Mouse (Mus musculus): ENCODE data around the gene Tmem131l. TPM values are rescaled to one million over a fixed set of nuclear protein-coding genes. Genes with fewer than 3 reads are reported as not detected.

Gene Tmem131l
- total and polyA plus RNA-seq, 3 experiments, result 9.6 to 39.6 TPM; not detected in 1

DNA sequence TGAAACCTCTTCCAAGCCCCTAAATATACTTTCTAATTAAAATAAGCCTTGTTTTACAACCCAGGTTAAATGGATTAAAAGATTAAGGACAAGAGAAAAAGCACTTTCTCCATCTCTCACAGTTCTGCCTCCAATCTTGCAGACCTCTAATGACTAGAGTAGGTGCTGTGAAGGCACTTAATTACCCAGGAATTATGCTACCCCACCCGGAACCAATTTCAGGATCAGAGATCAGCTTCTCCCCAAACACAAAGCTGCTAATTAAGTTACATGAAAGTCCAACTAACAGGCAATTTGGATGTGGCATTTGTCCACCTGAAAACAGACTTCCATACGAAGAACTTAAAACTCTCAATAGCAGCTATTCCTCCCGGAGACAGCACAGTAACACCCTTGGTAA, 19.4 kb downstream of the Tmem131l start:
- no peak overlapping the region for H3K4me3 ChIP-seq (ENCODE audit: control insufficient read depth in 1 of 2, insufficient read depth in 1 of 2, low read depth in 2 of 2, low read length in 2 of 2)
- H3K36me3 ChIP-seq (ENCODE audit: control insufficient read depth in 1 of 2, insufficient read depth in 2 of 2, low read length in 2 of 2), result peaks cover 7 to 9% of the 10 kb centered on the region in 2 experiments; a peak in 3 of 4 replicates
- H3K27me3 ChIP-seq (ENCODE audit: control insufficient read depth in 1 of 2, insufficient read depth in 2 of 2, low read length in 2 of 2), result no peaks in the 10 kb centered on the region
- no peaks in the 10 kb centered on the region for H3K9me3 ChIP-seq (replicated peaks; ENCODE audit: insufficient read depth, low read length)
- no peak for DNase-seq (ENCODE audit: low read depth, low spot score)
- no peak overlapping the region for H3K27ac ChIP-seq (ENCODE audit: control insufficient read depth, low read depth, low read length)
- no peak overlapping the region for H3K9ac ChIP-seq (ENCODE audit: control insufficient read depth, low read depth, low read length, poor library complexity, severe bottlenecking)
- peaks cover 6 to 16% of the 10 kb centered on the region in 2 experiments for H3K4me1 ChIP-seq (ENCODE audit: control insufficient read depth in 1 of 2, insufficient read depth in 2 of 2, low read length in 2 of 2)
- H3K79me2 ChIP-seq (ENCODE audit: control insufficient read depth, insufficient read depth, low read length, poor library complexity), result peaks cover 1% of the 10 kb centered on the region; the same call in 1 of the 2 replicates
- no peak for TF ChIP-seq CHD1 (IDR thresholded peaks at IDR 0.05; ENCODE audit: low read depth, low read length)
- no peak for TF ChIP-seq TAL1 (IDR thresholded peaks at IDR 0.05; ENCODE audit: low read length)
- TF ChIP-seq CTCF (IDR thresholded peaks at IDR 0.05 in 2 of 3, conservative IDR thresholded peaks at IDR 0.05 in 1 of 3; ENCODE audit: control insufficient read depth in 1 of 3, insufficient read depth in 1 of 3, low read depth in 2 of 3, low read length in 3 of 3, poor library complexity in 1 of 3, severe bottlenecking in 1 of 3), result no peak
- no peak for TF ChIP-seq SIN3A (IDR thresholded peaks at IDR 0.05; ENCODE audit: low read length)
- no peak for TF ChIP-seq ZMIZ1 (IDR thresholded peaks at IDR 0.05; ENCODE audit: low read depth, low read length)
- no peak for TF ChIP-seq ZKSCAN1 (IDR thresholded peaks at IDR 0.05; ENCODE audit: low read depth, low read length)
- no peak for TF ChIP-seq MYB (IDR thresholded peaks at IDR 0.05; ENCODE audit: low read depth, low read length)
- TF ChIP-seq GABPA (IDR thresholded peaks at IDR 0.05; ENCODE audit: low read depth, low read length), result no peak

DNA sequence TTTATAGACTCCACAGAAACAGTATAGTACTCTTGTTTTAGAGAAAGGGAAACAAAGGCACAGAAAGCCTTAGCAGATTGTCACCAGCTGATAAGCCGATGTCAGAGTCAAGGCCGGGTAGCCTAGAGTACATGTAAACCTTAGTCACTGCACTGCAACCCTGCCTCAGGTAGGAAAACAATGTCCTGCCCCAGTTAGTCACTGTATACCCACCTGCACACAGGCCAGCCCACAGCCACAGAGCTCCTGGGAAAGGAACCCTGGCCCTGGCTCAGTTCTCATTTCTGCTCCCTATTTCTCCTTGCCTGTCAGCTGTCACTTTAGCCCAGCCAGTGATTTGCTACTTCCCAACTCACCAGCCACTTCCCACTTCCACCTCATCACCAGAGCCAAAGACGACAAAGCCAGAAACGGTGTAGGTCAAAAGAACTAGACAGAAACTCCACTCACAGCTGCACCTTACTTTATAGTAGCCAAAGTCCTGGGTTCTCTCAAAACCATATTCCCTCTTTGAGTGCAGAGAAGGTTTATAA, 24.4 kb downstream of the Tmem131l start:
- no peak overlapping the region for H3K27ac ChIP-seq (ENCODE audit: control insufficient read depth, low read depth, low read length)
- H3K27me3 ChIP-seq (ENCODE audit: control insufficient read depth in 1 of 2, insufficient read depth in 2 of 2, low read length in 2 of 2), result no peaks in the 10 kb centered on the region
- H3K4me3 ChIP-seq (ENCODE audit: control insufficient read depth in 1 of 2, insufficient read depth in 1 of 2, low read depth in 2 of 2, low read length in 2 of 2), result no peak overlapping the region
- no peaks in the 10 kb centered on the region; a peak in 1 of 4 replicates for H3K36me3 ChIP-seq (ENCODE audit: control insufficient read depth in 1 of 2, insufficient read depth in 2 of 2, low read length in 2 of 2)
- H3K4me1 ChIP-seq (ENCODE audit: control insufficient read depth in 1 of 2, insufficient read depth in 2 of 2, low read length in 2 of 2), result no peaks in the 10 kb centered on the region
- no peak overlapping the region for H3K9ac ChIP-seq (ENCODE audit: control insufficient read depth, low read depth, low read length, poor library complexity, severe bottlenecking)
- no peak for DNase-seq (ENCODE audit: low read depth, low spot score)
- no peak for TF ChIP-seq MAX (IDR thresholded peaks at IDR 0.05; ENCODE audit: low read length)
- no peak for TF ChIP-seq SIN3A (IDR thresholded peaks at IDR 0.05; ENCODE audit: low read length)
- TF ChIP-seq TAL1 (IDR thresholded peaks at IDR 0.05; ENCODE audit: low read length), result no peak
- TF ChIP-seq ZC3H11A (IDR thresholded peaks at IDR 0.05; ENCODE audit: low read depth, low read length), result no peak
- no peak for TF ChIP-seq EP300 (IDR thresholded peaks at IDR 0.05; ENCODE audit: low read depth in 1 of 2, low read length in 2 of 2)
- TF ChIP-seq ETS1 (IDR thresholded peaks at IDR 0.05; ENCODE audit: low read depth, low read length), result no peak
- no peak for TF ChIP-seq MYB (IDR thresholded peaks at IDR 0.05; ENCODE audit: low read depth, low read length)
- no peak for TF ChIP-seq UBTF (IDR thresholded peaks at IDR 0.05; ENCODE audit: borderline replicate concordance, insufficient read depth, low read depth, low read length)
- TF ChIP-seq MAFK (IDR thresholded peaks at IDR 0.05; ENCODE audit: borderline replicate concordance, low read depth, low read length), result no peak
- H3K9me3 ChIP-seq (replicated peaks; ENCODE audit: insufficient read depth, low read length), result no peaks in the 10 kb centered on the region
- H3K79me2 ChIP-seq (ENCODE audit: control insufficient read depth, insufficient read depth, low read length, poor library complexity), result no peaks in the 10 kb centered on the region

All from MEL (cell line).